8 mouse cellular contexts compared by ENCODE assay signal in the genomic region with DNA sequence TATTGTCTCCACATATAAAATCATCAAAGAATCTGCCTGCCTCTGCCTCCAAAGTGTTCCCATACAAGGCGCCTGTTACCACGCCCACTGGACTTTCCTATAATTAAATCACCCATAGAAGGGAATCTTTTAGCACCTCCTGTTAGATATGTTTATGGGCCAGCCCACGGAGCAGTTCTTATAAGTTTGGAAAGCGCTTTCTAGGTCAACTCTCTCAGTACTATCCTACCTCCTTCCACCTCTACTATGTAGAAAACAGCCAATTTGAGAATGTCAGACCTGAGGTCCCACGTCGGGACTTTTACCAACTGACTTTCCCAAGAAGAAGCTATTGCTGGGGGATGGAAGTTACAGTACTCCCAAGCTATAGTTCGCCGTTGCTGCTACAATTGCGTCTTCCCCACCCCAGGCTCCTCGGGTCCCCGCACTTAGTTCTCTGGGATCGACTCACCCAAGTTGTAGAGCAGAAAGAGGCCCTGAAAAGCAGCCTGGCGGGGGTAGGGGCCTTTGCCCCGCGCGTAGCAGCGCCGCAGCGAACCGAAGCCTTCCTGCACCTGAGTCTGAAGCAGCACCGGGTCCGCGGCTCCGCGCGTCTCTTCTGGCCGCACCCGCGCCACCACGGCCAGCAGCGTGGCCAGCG. TPM values are rescaled to one million over a fixed set of nuclear protein-coding genes. Genes with fewer than 3 reads are reported as not detected.
DNase-seq lines count a peak whose midpoint lies in the region; ATAC-seq and TF ChIP-seq lines count a peak whose summit lies in the region.

No protein-coding gene starts in this region.

- intact Hi-C loops in left cerebral cortex, adult 2 months (cut with DNase I): loop anchor here (5.0 kb wide), 1 partner anchor 35 kb away; the partner anchor contains the start of genes Cdca5, Gm28374, Tmem262 and Zfpl1
- intact Hi-C loops in left cerebral cortex, postnatal 14 days (cut with DNase I): no loop called here

- H3K9me3 ChIP-seq in forebrain, postnatal 0 days (ENCODE audit: low read length): no peaks in the 10 kb centered on the region
- H3K9me3 ChIP-seq in midbrain, embryonic 11.5 days (ENCODE audit: control insufficient read depth, low read length): no peaks in the 10 kb centered on the region

- peak overlapping the region; percentile 93 for H3K27ac ChIP-seq in left cerebral cortex, adult 2 months
- peak overlapping the region; percentile 92 for H3K27ac ChIP-seq in forebrain, postnatal 0 days (ENCODE audit: low read depth, low read length)
- H3K27ac ChIP-seq in midbrain, embryonic 11.5 days (ENCODE audit: low read depth, low read length): peak overlapping the region; percentile 95

- H3K4me3 ChIP-seq in left cerebral cortex, adult 2 months: peak overlapping the region; percentile 78
- H3K4me3 ChIP-seq in forebrain, postnatal 0 days (ENCODE audit: low read depth, low read length): peak overlapping the region; percentile 76
- H3K4me3 ChIP-seq in midbrain, embryonic 11.5 days (ENCODE audit: low read depth, low read length): peak overlapping the region; percentile 81

- DNase-seq in left cerebral cortex, adult 2 months (ENCODE audit: extremely low spot score in 1 of 2, low spot score in 2 of 2): no peak
- no peak for DNase-seq in left cerebral cortex, postnatal 14 days (ENCODE audit: low spot score in 2 of 2)
- peak; percentile 26 for DNase-seq in adipocyte (ENCODE audit: low spot score)
- DNase-seq in forebrain, postnatal 0 days: no peak
- no peak for DNase-seq in midbrain, embryonic 11.5 days (ENCODE audit: low spot score, missing footprints)
- no peak for DNase-seq in adrenal gland, postnatal 36 days
- no peak for DNase-seq in frontal cortex, postnatal 10 days (ENCODE audit: low spot score in 2 of 2)
- no peak for DNase-seq in gastrocnemius, postnatal 10 days

- H3K36me3 ChIP-seq in forebrain, postnatal 0 days (ENCODE audit: insufficient read depth): peaks cover 38% of the 10 kb centered on the region
- H3K36me3 ChIP-seq in midbrain, embryonic 11.5 days (ENCODE audit: control insufficient read depth, insufficient read depth, low read length): peaks cover 12% of the 10 kb centered on the region; the same call in 1 of the 2 replicates

- no peaks in the 10 kb centered on the region for H3K27me3 ChIP-seq in forebrain, postnatal 0 days (ENCODE audit: insufficient read depth, low read length)
- H3K27me3 ChIP-seq in midbrain, embryonic 11.5 days (ENCODE audit: control insufficient read depth, insufficient read depth, low read length): no peaks in the 10 kb centered on the region

- H3K4me1 ChIP-seq in forebrain, postnatal 0 days (ENCODE audit: insufficient read depth): peaks cover 15% of the 10 kb centered on the region
- H3K4me1 ChIP-seq in midbrain, embryonic 11.5 days (ENCODE audit: control insufficient read depth, insufficient read depth, low read length): peaks cover 8% of the 10 kb centered on the region

- no peak for ATAC-seq in forebrain, postnatal 0 days
- no peak for ATAC-seq in midbrain, embryonic 11.5 days (ENCODE audit: low FRiP score)

- H3K4me2 ChIP-seq in forebrain, postnatal 0 days (ENCODE audit: low read depth): peak overlapping the region; percentile 90
- peak overlapping the region; percentile 89 for H3K4me2 ChIP-seq in midbrain, embryonic 11.5 days

- TF ChIP-seq CTCF in left cerebral cortex, adult 2 months (IDR thresholded peaks at IDR 0.05): no peak
- no peak for TF ChIP-seq CTCF in forebrain, postnatal 0 days (IDR thresholded peaks at IDR 0.05; ENCODE audit: low read depth)

- 11% methylated on average over 32 of the region's 32 CpGs for WGBS in forebrain, postnatal 0 days
- 6% methylated on average over 32 of the region's 32 CpGs for WGBS in midbrain, embryonic 11.5 days

- H3K9ac ChIP-seq in forebrain, postnatal 0 days: peak overlapping the region; percentile 91
- H3K9ac ChIP-seq in midbrain, embryonic 11.5 days (ENCODE audit: low read length): peak overlapping the region; percentile 88

RNA-seq across cellular contexts. Expression of gene Sac3d1, which starts 1.0 kb away (rescaled TPM):
- total RNA-seq in left cerebral cortex, adult 2 months (2021): 10 to 100 TPM; 19.3 to 22.4 TPM
- 10 to 100 TPM; 23.7 to 24.7 TPM for total RNA-seq in left cerebral cortex, postnatal 14 days (2021)
- total RNA-seq in forebrain, postnatal 0 days (2014; rRNA removed): 44.8 and 67.7 TPM in 2 replicates
- polyA plus RNA-seq in forebrain, postnatal 0 days (2015; fragmentation: Nextera tagmentation; extraction: Ambion mirVana): 60.8 and 61.5 TPM in 2 replicates
- 55.3 and 60.0 TPM in 2 replicates for polyA plus RNA-seq in midbrain, embryonic 11.5 days (2014; fragmentation: Nextera tagmentation; extraction: Ambion mirVana)
- 10 to 100 TPM; 15.4 to 17.7 TPM for total RNA-seq in adrenal gland, postnatal 36 days (2021)
- total RNA-seq in gastrocnemius, postnatal 10 days (2021): 10 to 100 TPM; 12.4 to 13.9 TPM

RNA-seq across cellular contexts. Expression of gene Snx15, which starts 10.6 kb away (rescaled TPM):
- total RNA-seq in left cerebral cortex, adult 2 months (2021): 10 to 100 TPM; 41.9 to 43.1 TPM
- total RNA-seq in left cerebral cortex, postnatal 14 days (2021): 10 to 100 TPM; 39.2 to 42.9 TPM
- total RNA-seq in forebrain, postnatal 0 days (2014; rRNA removed): 46.1 and 57.0 TPM in 2 replicates
- 58.0 and 60.5 TPM in 2 replicates for polyA plus RNA-seq in forebrain, postnatal 0 days (2015; fragmentation: Nextera tagmentation; extraction: Ambion mirVana)
- polyA plus RNA-seq in midbrain, embryonic 11.5 days (2014; fragmentation: Nextera tagmentation; extraction: Ambion mirVana): 23.8 and 26.1 TPM in 2 replicates
- 10 to 100 TPM; 29.0 to 29.2 TPM for total RNA-seq in adrenal gland, postnatal 36 days (2021)
- total RNA-seq in gastrocnemius, postnatal 10 days (2021): 10 to 100 TPM; 12.0 to 14.6 TPM

RNA-seq across cellular contexts. Expression of gene Naaladl1, which starts 11.9 kb away (rescaled TPM):
- total RNA-seq in left cerebral cortex, adult 2 months (2021): not detected
- not detected for total RNA-seq in left cerebral cortex, postnatal 14 days (2021)
- 0.14 and 0.15 TPM in 2 replicates for total RNA-seq in forebrain, postnatal 0 days (2014; rRNA removed)
- polyA plus RNA-seq in forebrain, postnatal 0 days (2015; fragmentation: Nextera tagmentation; extraction: Ambion mirVana): 0.39 and 0.51 TPM in 2 replicates
- 0.37 and 0.46 TPM in 2 replicates for polyA plus RNA-seq in midbrain, embryonic 11.5 days (2014; fragmentation: Nextera tagmentation; extraction: Ambion mirVana)
- total RNA-seq in adrenal gland, postnatal 36 days (2021): under 1 TPM in 1 of 2 experiments, not detected in 1; 0.10 TPM
- total RNA-seq in gastrocnemius, postnatal 10 days (2021): under 1 TPM in 1 of 2 experiments, not detected in 1; 0.09 TPM

RNA-seq across cellular contexts. Expression of gene AC131692.1, which starts 23.2 kb away (rescaled TPM):
- not detected for total RNA-seq in left cerebral cortex, adult 2 months (2021)
- not detected for total RNA-seq in left cerebral cortex, postnatal 14 days (2021)
- total RNA-seq in forebrain, postnatal 0 days (2014; rRNA removed): not detected in 2 replicates
- polyA plus RNA-seq in forebrain, postnatal 0 days (2015; fragmentation: Nextera tagmentation; extraction: Ambion mirVana): not detected in 2 replicates
- polyA plus RNA-seq in midbrain, embryonic 11.5 days (2014; fragmentation: Nextera tagmentation; extraction: Ambion mirVana): 0.27 and 0.40 TPM in 2 replicates
- total RNA-seq in adrenal gland, postnatal 36 days (2021): not detected
- under 1 TPM in 1 of 2 experiments, not detected in 1; 0.59 TPM for total RNA-seq in gastrocnemius, postnatal 10 days (2021)

RNA-seq across cellular contexts. Expression of gene Batf2, which starts 23.3 kb away (rescaled TPM):
- total RNA-seq in left cerebral cortex, adult 2 months (2021): under 1 TPM; 0.26 to 0.84 TPM
- total RNA-seq in left cerebral cortex, postnatal 14 days (2021): under 1 TPM in 1 of 2 experiments, not detected in 1; 0.33 TPM
- total RNA-seq in forebrain, postnatal 0 days (2014; rRNA removed): not detected in 2 replicates
- polyA plus RNA-seq in forebrain, postnatal 0 days (2015; fragmentation: Nextera tagmentation; extraction: Ambion mirVana): not detected in 2 replicates
- polyA plus RNA-seq in midbrain, embryonic 11.5 days (2014; fragmentation: Nextera tagmentation; extraction: Ambion mirVana): not detected in 2 replicates
- 1 to 10 TPM; 1.2 to 2.0 TPM for total RNA-seq in adrenal gland, postnatal 36 days (2021)
- under 1 TPM; 0.23 to 0.41 TPM for total RNA-seq in gastrocnemius, postnatal 10 days (2021)
